Comparison of ENCODE assay signal across 11 mouse cellular contexts in genomic region chrX:161997170-161997795, GRCm38 (mm10).
DNase-seq lines count a peak whose midpoint lies in the region; ATAC-seq lines count a peak whose summit lies in the region.
"Had no signal": no experiment of that assay in that cellular context is flagged by ENCODE, and none has a peak within 500 bp of the region (broad histone marks: within the 10 kb centered on the region; RNA-seq: fewer than 3 reads in every experiment).

No protein-coding gene starts in this region.

- 25% methylated on average over 2 of the region's 2 CpGs for WGBS in neural tube, embryonic 15.5 days
- 33% methylated on average over 2 of the region's 2 CpGs for WGBS in forebrain, embryonic 11.5 days
- 32% methylated on average over 2 of the region's 2 CpGs for WGBS in limb, embryonic 11.5 days

- peaks cover 17% of the 10 kb centered on the region; the same call in 1 of the 2 replicates for H3K27me3 ChIP-seq in neural tube, embryonic 15.5 days (replicated peaks)
- peaks cover 8% of the 10 kb centered on the region; the same call in 1 of the 2 replicates for H3K27me3 ChIP-seq in forebrain, embryonic 11.5 days (ENCODE audit: control insufficient read depth, insufficient read depth, low read length)
- H3K27me3 ChIP-seq in limb, embryonic 11.5 days (ENCODE audit: control insufficient read depth, insufficient read depth, low read length) = no peaks in the 10 kb centered on the region

- peak; percentile 18 for DNase-seq in neural tube, embryonic 10.5 days (ENCODE audit: extremely low spot score, low spot score)
- DNase-seq in forebrain, embryonic 11.5 days (ENCODE audit: low spot score) = peak; percentile 71
- peak; percentile 34 for DNase-seq in limb, embryonic 11.5 days (ENCODE audit: low spot score)
- peak; percentile 69 for DNase-seq in retina, postnatal 1 day
- DNase-seq in thymus, postnatal 25 days = no peak
- DNase-seq in right cerebral cortex, postnatal 25 days = no peak
- DNase-seq in T-cell, adult 2 months (ENCODE audit: low spot score) = no peak
- DNase-seq: adrenal gland, postnatal 36 days; heart, adult 11 months; kidney, adult 9 months had no signal

- no peak overlapping the region for H3K4me2 ChIP-seq in neural tube, embryonic 15.5 days
- H3K4me2 ChIP-seq in forebrain, embryonic 11.5 days (ENCODE audit: low read depth, low read length, severe bottlenecking) = no peak overlapping the region
- no peak overlapping the region for H3K4me2 ChIP-seq in limb, embryonic 11.5 days (ENCODE audit: low read depth, severe bottlenecking)

- peaks cover 4% of the 10 kb centered on the region; the same call in 1 of the 2 replicates for H3K4me1 ChIP-seq in neural tube, embryonic 15.5 days
- H3K4me1 ChIP-seq in forebrain, embryonic 11.5 days (replicated peaks; ENCODE audit: control insufficient read depth, insufficient read depth, low read length) = 0 out of 2 replicates have a peak, but pooled peaks cover 3% of the 10 kb centered on the region
- no peaks in the 10 kb centered on the region for H3K4me1 ChIP-seq in limb, embryonic 11.5 days (ENCODE audit: control insufficient read depth, insufficient read depth, low read length)

- H3K9ac ChIP-seq in neural tube, embryonic 15.5 days (replicated peaks) = no peak overlapping the region
- H3K9ac ChIP-seq in forebrain, embryonic 11.5 days (ENCODE audit: low read length) = no peak overlapping the region
- H3K9ac ChIP-seq in limb, embryonic 11.5 days (ENCODE audit: low read length) = no peak overlapping the region

- no peaks in the 10 kb centered on the region for H3K36me3 ChIP-seq in neural tube, embryonic 15.5 days
- H3K36me3 ChIP-seq in forebrain, embryonic 11.5 days (ENCODE audit: control insufficient read depth, insufficient read depth, low read length) = no peaks in the 10 kb centered on the region
- no peaks in the 10 kb centered on the region for H3K36me3 ChIP-seq in limb, embryonic 11.5 days (ENCODE audit: control insufficient read depth, insufficient read depth, low read length)

- no peak overlapping the region for H3K27ac ChIP-seq in neural tube, embryonic 15.5 days (replicated peaks)
- H3K27ac ChIP-seq in forebrain, embryonic 11.5 days (ENCODE audit: low read depth, low read length) = peak overlapping the region; percentile 68
- H3K27ac ChIP-seq in limb, embryonic 11.5 days (replicated peaks; ENCODE audit: low read depth, low read length) = no peak overlapping the region

- no peak overlapping the region for H3K4me3 ChIP-seq in neural tube, embryonic 15.5 days (replicated peaks)
- no peak overlapping the region for H3K4me3 ChIP-seq in forebrain, embryonic 11.5 days (ENCODE audit: low read depth, low read length)
- H3K4me3 ChIP-seq in limb, embryonic 11.5 days (ENCODE audit: low read depth, low read length) = no peak overlapping the region

- ATAC-seq in neural tube, embryonic 15.5 days (ENCODE audit: low FRiP score) = no peak
- peak; percentile 89 for ATAC-seq in forebrain, embryonic 11.5 days (replicated peaks; ENCODE audit: low FRiP score)
- ATAC-seq in limb, embryonic 11.5 days (ENCODE audit: insufficient number of reproducible peaks, low FRiP score, low TSS enrichment, low read depth) = no peak

- no peaks in the 10 kb centered on the region for H3K9me3 ChIP-seq in neural tube, embryonic 15.5 days (replicated peaks)
- H3K9me3 ChIP-seq in forebrain, embryonic 11.5 days (ENCODE audit: control insufficient read depth, low read length) = no peaks in the 10 kb centered on the region
- H3K9me3 ChIP-seq in limb, embryonic 11.5 days (ENCODE audit: control insufficient read depth, low read length) = no peaks in the 10 kb centered on the region

Comparison
In these comparisons a context has a peak if more than half of its experiments do, and no peak if none do; other contexts are left out.
1. DNase-seq: peak in neural tube, embryonic 10.5 days (single experiment), forebrain, embryonic 11.5 days (single experiment), limb, embryonic 11.5 days (single experiment) and retina, postnatal 1 day (single experiment); none in thymus, postnatal 25 days (single experiment), right cerebral cortex, postnatal 25 days (single experiment) and T-cell, adult 2 months (single experiment).